Mouse (Mus musculus) cortical plate, adult 2 months (tissue): ENCODE measurements around the gene Atat1.

Source experiments
- CTCF ChIP-seq: fragments of 200-500 bp; IDR thresholded peaks from 2 replicates; pipeline ENCODE4 v1.5.1; 2011; ENCODE audit warnings: mild to moderate bottlenecking, control low read depth, low read length; ENCODE audit not compliant: insufficient read depth; ENCODE audit errors: extremely low read depth
- POLR2A ChIP-seq: fragments of 200-500 bp; IDR thresholded peaks from 2 replicates; pipeline ENCODE4 v1.6.1; 2011; ENCODE audit warnings: mild to moderate bottlenecking, low read length, control low read depth; ENCODE audit not compliant: insufficient read depth; ENCODE audit errors: extremely low read depth

- no peak for TF ChIP-seq POLR2A
- no peak for TF ChIP-seq CTCF
Observed at GRCm38 (mm10) chr17:35907609-35908008, 2.3 kb downstream of the Atat1 start.
